Mouse (Mus musculus) fat pad, adult 2 months (tissue): ENCODE data around the gene Bahd1.

Experiments
- DNase-seq: peaks from one replicate; pipeline ENCODE4 v3.0.0-alpha.2; 2011; ENCODE audit warnings: low read depth, low spot score; ENCODE audit errors: extremely low read depth

Gene Bahd1

DNA sequence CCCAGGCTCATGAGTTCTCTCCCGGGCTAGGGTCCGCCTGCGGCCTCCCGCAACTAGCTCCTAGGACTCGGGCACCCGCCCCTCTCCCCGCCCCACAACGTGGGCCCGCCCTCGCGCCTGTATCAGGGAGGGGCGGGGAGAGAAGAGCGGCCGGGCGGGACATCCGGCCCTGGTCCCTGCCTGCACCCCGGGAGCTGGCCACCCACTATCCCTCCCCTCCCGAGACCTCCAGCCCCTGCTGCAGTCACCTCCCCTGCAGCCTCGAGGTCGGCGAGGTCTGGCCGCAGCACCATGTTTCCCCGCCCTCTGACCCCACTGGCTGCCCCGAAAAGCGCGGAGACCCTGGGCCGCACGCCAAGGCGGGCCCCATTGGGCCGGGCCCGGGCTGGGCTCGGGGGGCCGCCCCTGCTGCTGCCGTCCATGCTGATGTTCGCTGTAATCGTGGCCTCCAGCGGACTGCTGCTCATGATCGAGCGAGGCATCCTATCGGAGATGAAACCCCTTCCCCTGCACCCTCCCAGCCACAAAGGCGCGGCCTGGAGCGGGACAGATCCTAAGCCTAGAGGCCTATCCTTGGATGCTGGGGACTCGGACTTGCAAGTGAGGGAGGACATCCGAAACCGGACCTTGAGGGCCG is 26.3 kb downstream of the Bahd1 start, which contains the start of gene Chst14:
Gene Chst14 (plus strand): TSS at position 136 of the 637 bp plus-strand sequence.
- no peak for DNase-seq

GRCm38 (mm10) chr2:118926998-118927739 is 27.0 kb downstream of the Bahd1 start:
- DNase-seq, result no peak

DNA sequence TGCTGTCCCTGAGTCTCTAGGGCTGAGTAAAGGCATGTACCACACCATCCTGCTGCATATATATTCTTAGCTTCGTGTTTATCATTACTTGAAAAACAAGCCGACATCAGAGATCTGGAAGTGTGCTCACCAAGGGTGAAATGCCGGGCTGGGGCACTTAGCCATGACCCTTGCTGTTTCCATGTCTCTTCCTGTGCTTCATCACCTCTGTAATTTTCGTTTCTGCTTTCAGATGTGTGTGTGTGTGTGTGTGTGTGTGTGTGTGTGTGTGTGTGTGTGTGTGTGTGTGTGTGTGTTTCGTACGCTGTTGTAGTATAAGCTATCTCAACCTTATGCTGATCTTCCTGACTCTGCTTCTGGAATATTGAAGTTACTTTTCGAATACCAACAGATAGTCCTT is 41.2 kb downstream of the Bahd1 start:
- DNase-seq, result no peak

- no peak for DNase-seq
Observed at GRCm38 (mm10) chr2:118943232-118943631, 43.1 kb downstream of the Bahd1 start.

- DNase-seq, result peak; percentile 82
Observed at GRCm38 (mm10) chr2:118948818-118949217, 48.6 kb downstream of the Bahd1 start.

DNA sequence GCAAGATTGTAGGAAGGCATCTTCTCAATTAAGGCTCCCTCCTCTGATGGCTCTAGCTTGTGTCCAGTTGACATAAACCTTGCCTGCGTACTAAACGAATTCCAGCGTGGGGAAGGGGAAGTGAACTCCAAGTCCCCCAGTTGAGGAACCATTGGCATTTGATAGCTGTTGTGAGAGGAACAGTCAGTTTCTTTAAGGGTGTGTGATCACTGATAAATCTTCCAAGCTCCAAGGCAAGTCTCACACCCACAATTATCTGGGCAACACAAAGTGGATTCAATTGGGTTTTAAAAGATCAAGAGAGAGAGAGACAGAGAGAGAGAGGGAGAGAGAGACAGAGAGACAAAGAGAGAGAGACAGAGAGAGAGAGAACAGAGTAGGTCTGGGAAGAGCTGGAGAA is 49.5 kb downstream of the Bahd1 start:
- DNase-seq, result no peak

DNA sequence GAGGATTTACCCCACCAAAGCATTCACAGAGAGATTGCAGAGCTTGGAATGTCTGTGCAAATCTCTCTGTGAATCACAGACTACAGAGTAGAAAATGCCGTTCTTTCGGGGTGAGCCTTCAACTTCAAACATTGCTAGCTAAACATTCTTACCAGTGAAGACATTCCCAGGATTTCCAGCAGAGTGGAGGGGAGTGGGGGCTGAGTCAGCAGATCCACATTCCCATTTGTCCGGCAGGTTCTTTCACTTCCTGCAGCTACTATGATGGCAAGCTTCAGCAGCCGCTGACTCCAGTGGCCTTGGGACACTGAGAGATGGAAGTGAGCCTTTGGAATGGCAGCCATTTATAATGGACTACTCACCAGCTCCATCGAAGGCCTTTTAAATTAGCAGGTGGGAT is 56.3 kb downstream of the Bahd1 start:
- DNase-seq, result no peak

DNA sequence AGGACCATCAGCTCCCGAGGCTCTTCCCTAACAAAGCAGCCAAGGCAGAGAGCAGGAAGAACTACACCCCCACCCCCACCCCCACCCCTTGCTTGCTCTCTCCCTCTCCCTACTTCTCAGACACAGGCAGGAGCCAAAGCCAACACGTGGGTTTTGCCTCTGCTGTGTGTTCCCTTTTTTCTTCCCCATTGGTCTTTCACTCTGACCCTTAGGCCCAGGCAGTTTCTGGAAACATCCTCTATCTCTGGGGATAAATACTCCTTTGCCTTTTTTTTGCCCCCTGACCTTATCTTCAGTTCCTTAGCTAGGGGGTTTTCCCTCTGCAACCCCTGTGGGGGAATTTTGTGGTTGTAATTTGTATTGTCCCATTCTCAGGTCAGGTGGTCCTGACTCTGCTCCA is 59.5 kb downstream of the Bahd1 start:
- no peak for DNase-seq

DNA sequence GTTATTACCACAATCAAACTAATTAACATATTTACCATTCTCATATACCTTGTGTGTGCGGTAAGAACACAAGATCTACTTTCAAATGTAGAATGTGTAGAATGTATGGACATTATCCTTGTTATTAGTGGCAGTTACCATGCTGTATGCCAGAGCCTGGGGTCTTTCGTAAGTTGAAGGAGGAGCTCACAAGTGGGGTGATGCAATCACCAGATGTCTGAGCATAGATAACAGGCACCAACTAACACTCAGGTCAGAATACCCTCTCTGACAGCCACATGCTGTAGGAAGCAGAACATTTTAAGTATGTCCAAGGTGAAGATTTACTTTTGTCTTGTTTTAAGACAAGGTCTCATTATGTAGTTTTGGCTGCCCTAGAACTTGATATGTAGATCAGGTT is 60.2 kb downstream of the Bahd1 start:
- DNase-seq, result no peak

DNA sequence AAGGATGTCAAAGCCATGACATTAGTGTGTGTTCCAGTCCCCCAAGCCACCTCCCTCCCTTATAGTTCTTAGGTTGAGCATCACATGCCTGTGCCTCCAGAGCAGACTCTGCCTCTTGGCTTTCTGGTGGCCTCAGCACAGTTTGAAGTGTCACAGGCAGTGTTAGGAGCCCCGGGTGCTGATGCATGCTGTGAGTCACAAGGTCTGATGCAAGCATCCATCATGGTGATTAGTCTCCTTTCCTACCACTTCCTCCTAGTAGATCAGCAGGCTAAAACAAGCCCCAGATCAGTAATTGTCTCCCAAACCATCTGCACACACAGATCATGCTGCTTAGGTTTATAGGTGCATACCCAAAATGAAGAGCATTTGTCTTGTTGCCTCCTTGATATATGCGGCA is 61.4 kb downstream of the Bahd1 start:
- DNase-seq, result no peak

- DNase-seq, result no peak
Observed at GRCm38 (mm10) chr2:118963007-118963675, 63.0 kb downstream of the Bahd1 start.

GRCm38 (mm10) chr2:118963676-118964012 is 63.5 kb downstream of the Bahd1 start:
- DNase-seq, result no peak

DNA sequence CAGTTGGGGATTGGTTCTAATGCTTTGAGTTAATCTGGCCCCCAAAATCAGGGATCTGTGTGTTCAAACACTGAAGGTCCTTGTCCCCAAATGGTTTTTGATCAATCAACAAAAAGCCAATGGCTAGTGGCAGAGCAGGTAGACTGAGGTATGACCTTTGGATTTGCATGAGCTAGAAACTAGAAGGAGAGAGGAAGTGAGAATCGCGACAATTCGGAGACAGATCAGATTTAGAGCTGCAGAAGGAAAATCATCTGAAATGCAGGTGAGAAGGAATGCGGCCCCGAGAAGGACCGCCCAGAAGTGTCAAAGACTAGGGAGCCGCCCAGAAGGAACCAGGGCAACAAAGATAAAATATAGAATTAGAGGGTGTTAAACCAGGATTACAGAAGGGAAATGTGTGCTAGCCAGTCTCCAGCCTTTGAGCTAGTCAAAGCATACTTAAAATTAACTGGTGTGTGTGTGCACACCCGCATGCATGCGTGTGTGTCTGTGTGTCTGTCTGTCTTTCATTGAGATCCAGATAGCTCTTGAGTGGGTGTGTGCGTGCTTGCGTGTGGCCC is 69.5 kb downstream of the Bahd1 start:
- DNase-seq, result no peak

DNA sequence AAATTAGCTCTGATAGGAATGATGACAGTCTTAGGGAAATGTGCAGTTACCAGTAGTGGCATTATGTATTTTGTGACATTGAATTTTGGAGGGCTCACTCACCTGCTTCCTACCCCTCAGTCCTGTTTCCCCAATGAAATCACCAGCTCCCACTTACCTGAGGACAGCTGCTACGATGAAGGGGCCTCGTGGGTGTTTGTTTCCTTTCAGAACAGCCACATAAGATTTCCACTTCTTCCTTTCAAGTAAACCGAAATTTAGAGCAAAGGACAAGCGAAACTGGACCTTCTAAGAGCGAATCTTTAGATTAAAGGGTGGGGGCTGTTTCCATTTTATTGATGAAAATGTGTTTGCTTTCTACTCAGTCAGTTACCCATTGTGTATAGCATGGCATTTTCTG is 71.9 kb downstream of the Bahd1 start:
- no peak for DNase-seq

GRCm38 (mm10) chr2:118972687-118973376 is 72.7 kb downstream of the Bahd1 start:
- DNase-seq, result no peak
